Mouse (Mus musculus) CD4-positive naive resting alpha-beta T cell, adult 76 days (primary cell): ENCODE measurements around the gene Smim22. TPM values are rescaled to one million over a fixed set of nuclear protein-coding genes. Genes with fewer than 3 reads are reported as not detected.

ENCODE experiments used
- total RNA-seq: library from RNA; stranded (reverse); gene quantifications from one replicate; pipeline ENCODE4 v1.2.4, GENCODE M21; 2023

Smim22 gene
- not detected for total RNA-seq

GRCm38 (mm10) chr16:5007067-5007466 lies at the start of gene Smim22:
Gene Smim22 (plus strand): TSS chr16:5007288.

GRCm38 (mm10) chr16:4963797-4964709 lies 43.0 kb upstream of the Smim22 start, which contains the start of gene Anks3:
Gene Anks3 (minus strand): TSS chr16:4964205.

GRCm38 (mm10) chr16:4997553-4997952 lies 9.5 kb upstream of the Smim22 start, which contains the start of gene Sept12:
Gene Sept12 (minus strand): TSS chr16:4997852.

GRCm38 (mm10) chr16:5013054-5013838 lies 6.2 kb downstream of the Smim22 start, which contains the start of gene Rogdi:
Gene Rogdi (minus strand): TSS chr16:5013553.

GRCm38 (mm10) chr16:5049774-5050234 lies 42.7 kb downstream of the Smim22 start, which contains the start of the genes Glyr1 and Ubn1:
Gene Glyr1 (minus strand): TSS chr16:5049863.
Gene Ubn1 (plus strand): TSS chr16:5050057.

Other genes starting within 250 kb of the Smim22 start
- 53.8 TPM for gene Cdip1, start 217.0 kb upstream of the Smim22 start, total RNA-seq
- not detected for gene 4930562C15Rik, start 171.9 kb upstream of the Smim22 start, total RNA-seq
- 156 TPM for gene Ubald1, start 127.0 kb upstream of the Smim22 start, total RNA-seq
- 70.1 TPM for gene Mgrn1, start 121.0 kb upstream of the Smim22 start, total RNA-seq
- 45.9 TPM for gene Nudt16l1, start 68.5 kb upstream of the Smim22 start, total RNA-seq
- 74.4 TPM for gene Anks3, start 43.1 kb upstream of the Smim22 start, total RNA-seq
- gene Sept12, start 9.4 kb upstream of the Smim22 start, total RNA-seq: not detected
- 21.6 TPM for gene Rogdi, start 6.3 kb downstream of the Smim22 start, total RNA-seq
- 125 TPM for gene Glyr1, start 42.6 kb downstream of the Smim22 start, total RNA-seq
- gene Ubn1, start 42.8 kb downstream of the Smim22 start, total RNA-seq: 175 TPM
- 0.70 TPM for gene Ppl, start 125.1 kb downstream of the Smim22 start, total RNA-seq
- gene Sec14l5, start 139.8 kb downstream of the Smim22 start, total RNA-seq: not detected
- gene Nagpa, start 196.7 kb downstream of the Smim22 start, total RNA-seq: 25.8 TPM
- not detected for gene AU021092, start 215.0 kb downstream of the Smim22 start, total RNA-seq
- 37.8 TPM for gene Alg1, start 226.3 kb downstream of the Smim22 start, total RNA-seq
- gene Eef2kmt, start 248.7 kb downstream of the Smim22 start, total RNA-seq: 14.9 TPM